Mouse (Mus musculus): ENCODE data around the gene Pth2. TPM values are rescaled to one million over a fixed set of nuclear protein-coding genes. Genes with fewer than 3 reads are reported as not detected.

The Pth2 gene
- polyA plus RNA-seq, 1 experiment from 2014 or later: not detected

- H3K9me3 ChIP-seq (replicated peaks): no peaks in the 10 kb centered on the region
- no peak overlapping the region for H3K4me2 ChIP-seq
- no peaks in the 10 kb centered on the region for H3K4me1 ChIP-seq (replicated peaks)
- no peak overlapping the region for H3K27ac ChIP-seq (replicated peaks)
- H3K9ac ChIP-seq: no peak overlapping the region
- WGBS (ENCODE audit: insufficient replicate concordance): 68% methylated on average over 11 of the region's 11 CpGs
- H3K27me3 ChIP-seq: peaks cover 45% of the 10 kb centered on the region
- no peak for ATAC-seq (ENCODE audit: insufficient read depth)
- H3K36me3 ChIP-seq (replicated peaks): no peaks in the 10 kb centered on the region
- no peak overlapping the region for H3K4me3 ChIP-seq (replicated peaks)
Observed at GRCm38 (mm10) chr7:45198961-45199360, 18.2 kb downstream of the Pth2 start.

GRCm38 (mm10) chr7:45202654-45203053 is 21.9 kb downstream of the Pth2 start:
- no peak overlapping the region for H3K4me2 ChIP-seq
- H3K9me3 ChIP-seq (replicated peaks): no peaks in the 10 kb centered on the region
- H3K4me1 ChIP-seq (replicated peaks): peaks cover 13% of the 10 kb centered on the region
- ATAC-seq (ENCODE audit: insufficient read depth): no peak
- no peak overlapping the region for H3K27ac ChIP-seq (replicated peaks)
- H3K36me3 ChIP-seq (replicated peaks): no peaks in the 10 kb centered on the region
- 51% methylated on average over 10 of the region's 10 CpGs for WGBS (ENCODE audit: insufficient replicate concordance)
- peaks cover 21% of the 10 kb centered on the region for H3K27me3 ChIP-seq
- H3K4me3 ChIP-seq (replicated peaks): no peak overlapping the region
- no peak overlapping the region for H3K9ac ChIP-seq

GRCm38 (mm10) chr7:45204380-45205143 is 23.8 kb downstream of the Pth2 start, which contains the start of gene Ccdc155:
Ccdc155 (minus strand) TSS chr7:45204892.
- 5% methylated on average over 44 of the region's 44 CpGs for WGBS (ENCODE audit: insufficient replicate concordance)
- ATAC-seq (ENCODE audit: insufficient read depth): peak; percentile 84
- 0 out of 2 replicates have a peak within 1 kb of the TSS, but pooled peaks have one; percentile 21 for H3K9ac ChIP-seq
- H3K36me3 ChIP-seq (replicated peaks): no peaks in the 10 kb centered on the region
- no peak within 1 kb of the TSS for H3K27ac ChIP-seq (replicated peaks)
- H3K27me3 ChIP-seq: peaks cover 12% of the 10 kb centered on the region
- H3K4me2 ChIP-seq: peak within 1 kb of the TSS; percentile 80
- H3K9me3 ChIP-seq (replicated peaks): no peaks in the 10 kb centered on the region
- H3K4me1 ChIP-seq (replicated peaks): peaks cover 13% of the 10 kb centered on the region
- peak within 1 kb of the TSS; percentile 55 for H3K4me3 ChIP-seq (replicated peaks)

GRCm38 (mm10) chr7:45208260-45208659 is 27.5 kb downstream of the Pth2 start:
- H3K9me3 ChIP-seq (replicated peaks): no peaks in the 10 kb centered on the region
- peaks cover 33% of the 10 kb centered on the region for H3K4me1 ChIP-seq (replicated peaks)
- H3K4me2 ChIP-seq: no peak overlapping the region
- H3K27ac ChIP-seq (replicated peaks): no peak overlapping the region
- WGBS (ENCODE audit: insufficient replicate concordance): 62% methylated on average over 6 of the region's 6 CpGs
- no peak for ATAC-seq (ENCODE audit: insufficient read depth)
- H3K36me3 ChIP-seq (replicated peaks): no peaks in the 10 kb centered on the region
- H3K27me3 ChIP-seq: peaks cover 26% of the 10 kb centered on the region
- no peak overlapping the region for H3K9ac ChIP-seq
- H3K4me3 ChIP-seq (replicated peaks): no peak overlapping the region

GRCm38 (mm10) chr7:45211070-45211469 is 30.3 kb downstream of the Pth2 start:
- no peaks in the 10 kb centered on the region for H3K9me3 ChIP-seq (replicated peaks)
- 13% methylated on average over 10 of the region's 10 CpGs for WGBS (ENCODE audit: insufficient replicate concordance)
- peak overlapping the region; percentile 65 for H3K4me2 ChIP-seq
- peak overlapping the region; percentile 30; the same call in 1 of the 2 replicates for H3K4me3 ChIP-seq (replicated peaks)
- no peaks in the 10 kb centered on the region for H3K36me3 ChIP-seq (replicated peaks)
- peaks cover 47% of the 10 kb centered on the region for H3K27me3 ChIP-seq
- no peak for ATAC-seq (ENCODE audit: insufficient read depth)
- no peak overlapping the region for H3K27ac ChIP-seq (replicated peaks)
- H3K4me1 ChIP-seq (replicated peaks): peaks cover 29% of the 10 kb centered on the region
- H3K9ac ChIP-seq: no peak overlapping the region

GRCm38 (mm10) chr7:45211851-45212251 is 31.1 kb downstream of the Pth2 start, which contains the start of gene Dkkl1:
Dkkl1 (minus strand) TSS chr7:45212147.
- peak within 1 kb of the TSS; percentile 65 for H3K4me2 ChIP-seq
- H3K9me3 ChIP-seq (replicated peaks): no peaks in the 10 kb centered on the region
- H3K27me3 ChIP-seq: peaks cover 55% of the 10 kb centered on the region
- no peaks in the 10 kb centered on the region for H3K36me3 ChIP-seq (replicated peaks)
- peak within 1 kb of the TSS; percentile 27; the same call in 1 of the 2 replicates for H3K9ac ChIP-seq
- WGBS (ENCODE audit: insufficient replicate concordance): 1% methylated on average over 17 of the region's 17 CpGs
- H3K4me3 ChIP-seq (replicated peaks): peak within 1 kb of the TSS; percentile 30
- H3K27ac ChIP-seq (replicated peaks): no peak within 1 kb of the TSS
- H3K4me1 ChIP-seq (replicated peaks): peaks cover 30% of the 10 kb centered on the region
- no peak for ATAC-seq (ENCODE audit: insufficient read depth)

GRCm38 (mm10) chr7:45212356-45212755 is 31.6 kb downstream of the Pth2 start:
- H3K27me3 ChIP-seq: peaks cover 60% of the 10 kb centered on the region
- H3K27ac ChIP-seq (replicated peaks): no peak overlapping the region
- no peak for ATAC-seq (ENCODE audit: insufficient read depth)

GRCm38 (mm10) chr7:45213708-45214107 is 32.9 kb downstream of the Pth2 start:
- Histone ChIP-seq H3K4me1 (replicated peaks) (peaks cover 30% of the 10 kb centered on the region), H3K9me3 (replicated peaks) (no peaks in the 10 kb centered on the region), H3K9ac (no peak overlapping the region), H3K36me3 (replicated peaks) (no peaks in the 10 kb centered on the region), H3K4me2 (no peak overlapping the region), H3K27ac (replicated peaks) (no peak overlapping the region), H3K4me3 (replicated peaks) (no peak overlapping the region), H3K27me3 (peaks cover 64% of the 10 kb centered on the region)
- 62% methylated on average over 5 of the region's 5 CpGs for WGBS (ENCODE audit: insufficient replicate concordance)
- ATAC-seq (ENCODE audit: insufficient read depth): peak; percentile 41; the same call in 1 of the 2 replicates

More at GRCm38 (mm10) chr7:45212356-45212755, 31.6 kb downstream of the Pth2 start:
- no peaks in the 10 kb centered on the region for H3K36me3 ChIP-seq (replicated peaks)
- no peaks in the 10 kb centered on the region for H3K9me3 ChIP-seq (replicated peaks)
- H3K4me2 ChIP-seq: peak overlapping the region; percentile 65
- H3K9ac ChIP-seq: no peak overlapping the region
- peak overlapping the region; percentile 30; the same call in 1 of the 2 replicates for H3K4me3 ChIP-seq (replicated peaks)
- peaks cover 30% of the 10 kb centered on the region for H3K4me1 ChIP-seq (replicated peaks)
- 52% methylated on average over 7 of the region's 7 CpGs for WGBS (ENCODE audit: insufficient replicate concordance)

GRCm38 (mm10) chr7:45215673-45216441 is 35.1 kb downstream of the Pth2 start, which contains the start of gene Tead2:
Tead2 (plus strand) TSS chr7:45215753.
- peaks cover 26% of the 10 kb centered on the region for H3K4me1 ChIP-seq (replicated peaks)
- H3K4me3 ChIP-seq (replicated peaks): peak within 1 kb of the TSS; percentile 50
- no peaks in the 10 kb centered on the region for H3K36me3 ChIP-seq (replicated peaks)
- no peaks in the 10 kb centered on the region for H3K9me3 ChIP-seq (replicated peaks)
- H3K27ac ChIP-seq (replicated peaks): 0 out of 2 replicates have a peak within 1 kb of the TSS, but pooled peaks have one; percentile 9
- H3K9ac ChIP-seq: peak within 1 kb of the TSS; percentile 21; the same call in 1 of the 2 replicates
- 3% methylated on average over 54 of the region's 55 CpGs for WGBS (ENCODE audit: insufficient replicate concordance)
- H3K27me3 ChIP-seq: peaks cover 53% of the 10 kb centered on the region
- ATAC-seq (ENCODE audit: insufficient read depth): no peak
- peak within 1 kb of the TSS; percentile 68 for H3K4me2 ChIP-seq

- WGBS (ENCODE audit: insufficient replicate concordance): 3% methylated on average over 13 of the region's 13 CpGs
- Histone ChIP-seq H3K27me3 (peaks cover 46% of the 10 kb centered on the region), H3K4me1 (replicated peaks) (peaks cover 18% of the 10 kb centered on the region), H3K4me3 (replicated peaks) (peak overlapping the region; percentile 50), H3K9ac (peak overlapping the region; percentile 21; the same call in 1 of the 2 replicates), H3K36me3 (replicated peaks) (no peaks in the 10 kb centered on the region), H3K27ac (replicated peaks) (no peak overlapping the region), H3K9me3 (replicated peaks) (no peaks in the 10 kb centered on the region), H3K4me2 (peak overlapping the region; percentile 68)
- ATAC-seq (ENCODE audit: insufficient read depth): no peak
Observed at GRCm38 (mm10) chr7:45216442-45217183, 35.8 kb downstream of the Pth2 start.

Measured in liver, embryonic 15.5 days (tissue).